Mouse (Mus musculus): ENCODE measurements around the gene Trir.

The Trir gene

GRCm38 (mm10) chr8:85036381-85036717 lies 9.7 kb downstream of the Trir start:
- DNase-seq (ENCODE audit: low spot score): no peak

GRCm38 (mm10) chr8:85036718-85037365 lies 10.2 kb downstream of the Trir start, which contains the start of gene Tnpo2:
TSS of gene Tnpo2 (plus strand) at chr8:85036915.
- peak; percentile 80 for DNase-seq (ENCODE audit: low spot score)

GRCm38 (mm10) chr8:85037366-85037680 lies 10.7 kb downstream of the Trir start:
- DNase-seq (ENCODE audit: low spot score): no peak

GRCm38 (mm10) chr8:85037681-85038531 lies 11.3 kb downstream of the Trir start:
- peak; percentile 26 for DNase-seq (ENCODE audit: low spot score)

GRCm38 (mm10) chr8:85043619-85044018 lies 17.0 kb downstream of the Trir start:
- no peak for DNase-seq (ENCODE audit: low spot score)

- no peak for DNase-seq (ENCODE audit: low spot score)
These were observed 30.7 kb downstream of the Trir start for GRCm38 (mm10) chr8:85057367-85057766.

GRCm38 (mm10) chr8:85059879-85060616 lies 33.4 kb downstream of the Trir start, which contains the start of gene Fbxw9:
TSS of gene Fbxw9 (plus strand) at chr8:85060055.
- DNase-seq (ENCODE audit: low spot score): peak; percentile 78

- no peak for DNase-seq (ENCODE audit: low spot score)
These were observed 36.0 kb downstream of the Trir start for GRCm38 (mm10) chr8:85062603-85063002.

GRCm38 (mm10) chr8:85065213-85065612 lies 38.6 kb downstream of the Trir start:
- DNase-seq (ENCODE audit: low spot score): no peak

GRCm38 (mm10) chr8:85067155-85067554 lies 40.5 kb downstream of the Trir start:
- no peak for DNase-seq (ENCODE audit: low spot score)

GRCm38 (mm10) chr8:85067982-85068381 lies 41.4 kb downstream of the Trir start, which contains the start of gene Gm5741:
TSS of gene Gm5741 (minus strand) at chr8:85067982.
- no peak for DNase-seq (ENCODE audit: low spot score)

GRCm38 (mm10) chr8:85071041-85071440 lies 44.4 kb downstream of the Trir start:
- no peak for DNase-seq (ENCODE audit: low spot score)

- peak; percentile 73 for DNase-seq (ENCODE audit: low spot score)
These were observed 45.1 kb downstream of the Trir start, which contains the start of gene Dhps for GRCm38 (mm10) chr8:85071514-85072281. TSS of gene Dhps (plus strand) at chr8:85071757.

- DNase-seq (ENCODE audit: low spot score): no peak
These were observed 45.8 kb downstream of the Trir start for GRCm38 (mm10) chr8:85072364-85072929.

GRCm38 (mm10) chr8:85073041-85073612 lies 46.5 kb downstream of the Trir start:
- no peak for DNase-seq (ENCODE audit: low spot score)

- DNase-seq (ENCODE audit: low spot score): no peak
These were observed 47.5 kb downstream of the Trir start for GRCm38 (mm10) chr8:85074167-85074566.

GRCm38 (mm10) chr8:85074617-85075016 lies 48.0 kb downstream of the Trir start:
- no peak for DNase-seq (ENCODE audit: low spot score)

- no peak for DNase-seq (ENCODE audit: low spot score)
These were observed 49.4 kb downstream of the Trir start for GRCm38 (mm10) chr8:85076001-85076400.

- peak; percentile 62 for DNase-seq (ENCODE audit: low spot score)
These were observed 50.4 kb downstream of the Trir start for GRCm38 (mm10) chr8:85076993-85077392.

Measured in spleen, adult 12 weeks (tissue).